In genomic region chr6:143080774-143081173, GRCm38 (mm10) we compare ENCODE assay signal across 24 mouse cellular contexts. TPM values are rescaled to one million over a fixed set of nuclear protein-coding genes. Genes with fewer than 3 reads are reported as not detected.
DNase-seq lines count a peak whose midpoint lies in the region; ATAC-seq and TF ChIP-seq lines count a peak whose summit lies in the region.
"Had no signal": no experiment of that assay in that cellular context is flagged by ENCODE, and none has a peak within 500 bp of the region (broad histone marks: within the 10 kb centered on the region; RNA-seq: fewer than 3 reads in every experiment).

No protein-coding gene starts in this region.

- H3K27me3 ChIP-seq in stomach, embryonic 14.5 days (ENCODE audit: control insufficient read depth, insufficient read depth, low read length), result no peaks in the 10 kb centered on the region
- no peaks in the 10 kb centered on the region for H3K27me3 ChIP-seq in stomach, postnatal 0 days (ENCODE audit: control insufficient read depth, insufficient read depth, low read length)
- H3K27me3 ChIP-seq in embryonic facial prominence, embryonic 14.5 days (replicated peaks; ENCODE audit: control insufficient read depth, insufficient read depth, low read length), result no peaks in the 10 kb centered on the region
- H3K27me3 ChIP-seq: forebrain, embryonic 12.5 days; forebrain, embryonic 15.5 days; hindbrain, embryonic 12.5 days; hindbrain, embryonic 15.5 days; intestine, embryonic 15.5 days; Patski had no signal

- no peaks in the 10 kb centered on the region for H3K4me1 ChIP-seq in stomach, embryonic 14.5 days (ENCODE audit: control insufficient read depth, insufficient read depth, low read length)
- H3K4me1 ChIP-seq in stomach, postnatal 0 days (replicated peaks; ENCODE audit: control insufficient read depth, insufficient read depth), result no peaks in the 10 kb centered on the region
- no peaks in the 10 kb centered on the region for H3K4me1 ChIP-seq in embryonic facial prominence, embryonic 14.5 days (ENCODE audit: control insufficient read depth, insufficient read depth, low read length)
- H3K4me1 ChIP-seq: forebrain, embryonic 12.5 days; forebrain, embryonic 15.5 days; hindbrain, embryonic 12.5 days; hindbrain, embryonic 15.5 days; intestine, embryonic 15.5 days had no signal

- peaks cover 20% of the 10 kb centered on the region for H3K36me3 ChIP-seq in stomach, embryonic 14.5 days (ENCODE audit: control insufficient read depth, insufficient read depth, low read length)
- peaks cover 2% of the 10 kb centered on the region; the same call in 1 of the 2 replicates for H3K36me3 ChIP-seq in stomach, postnatal 0 days (ENCODE audit: control insufficient read depth, insufficient read depth, low read length)
- peaks cover 70% of the 10 kb centered on the region for H3K36me3 ChIP-seq in embryonic facial prominence, embryonic 14.5 days (ENCODE audit: control insufficient read depth, insufficient read depth, low read length)

- no peak overlapping the region for H3K27ac ChIP-seq in stomach, embryonic 14.5 days (ENCODE audit: low read length)
- no peak overlapping the region for H3K27ac ChIP-seq in stomach, postnatal 0 days (replicated peaks)
- no peak overlapping the region for H3K27ac ChIP-seq in embryonic facial prominence, embryonic 14.5 days (replicated peaks; ENCODE audit: low read depth, low read length)
- H3K27ac ChIP-seq: forebrain, embryonic 12.5 days; forebrain, embryonic 15.5 days; hindbrain, embryonic 12.5 days; hindbrain, embryonic 15.5 days; intestine, embryonic 15.5 days had no signal

- 0 out of 2 replicates have a peak, but pooled peaks have one; percentile 14 for ATAC-seq in stomach, embryonic 14.5 days (ENCODE audit: insufficient number of reproducible peaks, insufficient read depth, low FRiP score, low read depth)
- no peak for ATAC-seq in stomach, postnatal 0 days (ENCODE audit: low FRiP score, low TSS enrichment)
- ATAC-seq in embryonic facial prominence, embryonic 14.5 days (ENCODE audit: low read depth), result 0 out of 2 replicates have a peak, but pooled peaks have one; percentile 51
- ATAC-seq: activated CD4-positive, CD25-positive, alpha-beta regulatory T cell, adult 4 months; CD4-positive, CD25-positive, alpha-beta regulatory T cell, adult 4 months; forebrain, embryonic 15.5 days; intestine, embryonic 15.5 days; Patski had no signal

- no peak overlapping the region for H3K4me3 ChIP-seq in stomach, embryonic 14.5 days (ENCODE audit: low read depth, low read length)
- no peak overlapping the region for H3K4me3 ChIP-seq in stomach, postnatal 0 days (ENCODE audit: low read depth, low read length)
- no peak overlapping the region for H3K4me3 ChIP-seq in embryonic facial prominence, embryonic 14.5 days (ENCODE audit: low read depth, low read length)
- H3K4me3 ChIP-seq: erythroblast, embryonic 14.5 days; forebrain, embryonic 12.5 days; forebrain, embryonic 15.5 days; hindbrain, embryonic 12.5 days; hindbrain, embryonic 15.5 days; intestine, embryonic 15.5 days had no signal

- no peak overlapping the region for H3K4me2 ChIP-seq in stomach, embryonic 14.5 days (replicated peaks; ENCODE audit: low read depth, low read length)
- no peak overlapping the region for H3K4me2 ChIP-seq in stomach, postnatal 0 days (replicated peaks; ENCODE audit: low read depth)
- H3K4me2 ChIP-seq in embryonic facial prominence, embryonic 14.5 days (ENCODE audit: low read depth, low read length), result no peak overlapping the region
- H3K4me2 ChIP-seq: forebrain, embryonic 12.5 days; forebrain, embryonic 15.5 days; heart, embryonic 11.5 days; hindbrain, embryonic 12.5 days; hindbrain, embryonic 15.5 days; intestine, embryonic 15.5 days had no signal

- TF ChIP-seq EP300 in stomach, postnatal 0 days (optimal IDR thresholded peaks at IDR 0.05), result no peak

- no peak overlapping the region for H3K9ac ChIP-seq in stomach, embryonic 14.5 days (replicated peaks; ENCODE audit: low read depth, low read length)
- no peak overlapping the region for H3K9ac ChIP-seq in stomach, postnatal 0 days (ENCODE audit: low read length)
- H3K9ac ChIP-seq in embryonic facial prominence, embryonic 14.5 days (ENCODE audit: low read depth, low read length), result no peak overlapping the region
- H3K9ac ChIP-seq: forebrain, embryonic 12.5 days; forebrain, embryonic 15.5 days; hindbrain, embryonic 12.5 days; hindbrain, embryonic 15.5 days; intestine, embryonic 15.5 days had no signal

- H3K9me3 ChIP-seq in stomach, embryonic 14.5 days (ENCODE audit: control insufficient read depth, low read depth, low read length), result no peaks in the 10 kb centered on the region
- H3K9me3 ChIP-seq in stomach, postnatal 0 days (ENCODE audit: control insufficient read depth, low read length), result no peaks in the 10 kb centered on the region
- H3K9me3 ChIP-seq in embryonic facial prominence, embryonic 14.5 days (ENCODE audit: control insufficient read depth, low read length), result no peaks in the 10 kb centered on the region
- H3K9me3 ChIP-seq: forebrain, embryonic 12.5 days; forebrain, embryonic 15.5 days; G1E; hindbrain, embryonic 12.5 days; hindbrain, embryonic 15.5 days; intestine, embryonic 15.5 days had no signal

- WGBS in stomach, embryonic 14.5 days, result 75% methylated on average over 7 of the region's 7 CpGs
- WGBS in stomach, postnatal 0 days, result 70% methylated on average over 7 of the region's 7 CpGs
- WGBS in embryonic facial prominence, embryonic 14.5 days, result 63% methylated on average over 7 of the region's 7 CpGs

- no peak for TF ChIP-seq CTCF in stomach, postnatal 0 days (IDR thresholded peaks at IDR 0.05; ENCODE audit: low read depth)

- no peak for DNase-seq in stomach, postnatal 0 days (ENCODE audit: low spot score)
- DNase-seq in R1 (ENCODE audit: low read depth, low spot score), result peak; percentile 72
- peak; percentile 33 for DNase-seq in embryonic facial prominence, embryonic 14.5 days (ENCODE audit: low spot score)
- no peak for DNase-seq in thymus, postnatal 14 days
- no peak for DNase-seq in cerebellum, postnatal 25 days
- DNase-seq: adrenal gland, adult 8-10 months; adrenal gland, postnatal 25 days; cerebellum, adult 11-12 months; cerebellum, adult 9-10 months; cerebellum, postnatal 14 days; gastrocnemius, postnatal 25 days; kidney, adult 11 months had no signal

RNA-seq across cellular contexts. Expression of gene C2cd5, which starts 19.2 kb away (rescaled TPM):
- 27.9 and 32.7 TPM in 2 replicates for polyA plus RNA-seq in stomach, embryonic 14.5 days (2014; fragmentation: Nextera tagmentation; extraction: Ambion mirVana)
- 7.7 and 8.3 TPM in 2 replicates for polyA plus RNA-seq in stomach, postnatal 0 days (2015; fragmentation: Nextera tagmentation; extraction: Ambion mirVana)
- 19.1 and 22.4 TPM in 2 replicates for polyA plus RNA-seq in embryonic facial prominence, embryonic 14.5 days (2014; fragmentation: Nextera tagmentation; extraction: Ambion mirVana)

Comparison
In these comparisons a context has a peak if more than half of its experiments do, and no peak if none do; other contexts are left out.
1. DNase-seq: peak in R1 (single experiment) and embryonic facial prominence, embryonic 14.5 days (single experiment); none in stomach, postnatal 0 days (single experiment), thymus, postnatal 14 days (single experiment) and cerebellum, postnatal 25 days (0 of 2).